Mouse (Mus musculus) thymus, postnatal 0 days (tissue): Measurements from ENCODE around the gene Cntnap4. TPM values are rescaled to one million over a fixed set of nuclear protein-coding genes. Genes with fewer than 3 reads are reported as not detected.

ENCODE experiments used
- DNase-seq: peaks from one replicate; pipeline ENCODE4 v3.0.0-alpha.2; 2015; ENCODE audit warnings: low spot score
- polyA plus RNA-seq: library from polyadenylated mRNA; unstranded; fragments of >200 nt; fragmentation: Nextera tagmentation; extraction: Ambion mirVana; gene quantifications from 2 replicates; pipeline ENCODE4 v1.2.1, GENCODE M21; 2015

Cntnap4 gene
- polyA plus RNA-seq, result 0.26 and 0.31 TPM in 2 replicates

DNA sequence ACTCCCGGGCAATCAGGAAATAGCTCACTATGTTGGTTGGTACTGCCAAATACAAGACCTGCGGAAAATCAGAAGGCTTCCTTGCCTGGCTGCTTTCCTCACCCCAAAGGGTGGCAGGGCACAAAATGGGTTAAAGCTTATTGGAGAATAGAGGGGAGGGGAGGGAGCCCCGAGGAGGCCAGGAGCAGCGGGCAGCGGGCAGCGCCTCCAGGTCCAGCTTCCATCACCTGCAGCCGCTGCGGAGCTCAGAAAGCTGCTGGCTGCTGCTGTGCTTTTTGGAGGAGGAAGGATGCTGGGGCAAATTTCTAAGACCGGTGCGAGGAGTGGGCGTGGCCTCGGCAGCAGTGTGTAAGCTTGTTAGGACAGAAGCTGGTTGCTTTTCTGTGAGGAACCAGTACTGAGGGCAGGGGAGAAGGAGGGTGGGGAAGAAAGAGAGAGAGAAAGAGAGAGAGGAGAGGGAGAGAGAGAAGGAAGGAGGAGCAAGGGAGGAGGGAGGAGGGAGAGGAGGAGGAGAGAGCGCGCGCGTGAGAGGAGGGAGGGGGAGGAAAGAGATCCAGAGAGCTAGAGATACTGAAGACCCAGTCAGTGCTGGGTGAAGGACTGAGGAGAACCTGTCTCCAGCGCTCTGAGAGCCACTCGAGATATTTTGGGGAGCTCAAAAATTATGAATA lies at the start of gene Cntnap4:
Cntnap4 (plus strand) TSS at position 573 of the 671 bp plus-strand sequence.
- DNase-seq, result no peak

GRCm38 (mm10) chr8:112557376-112557775 lies 12.5 kb upstream of the Cntnap4 start:
- DNase-seq, result no peak

DNA sequence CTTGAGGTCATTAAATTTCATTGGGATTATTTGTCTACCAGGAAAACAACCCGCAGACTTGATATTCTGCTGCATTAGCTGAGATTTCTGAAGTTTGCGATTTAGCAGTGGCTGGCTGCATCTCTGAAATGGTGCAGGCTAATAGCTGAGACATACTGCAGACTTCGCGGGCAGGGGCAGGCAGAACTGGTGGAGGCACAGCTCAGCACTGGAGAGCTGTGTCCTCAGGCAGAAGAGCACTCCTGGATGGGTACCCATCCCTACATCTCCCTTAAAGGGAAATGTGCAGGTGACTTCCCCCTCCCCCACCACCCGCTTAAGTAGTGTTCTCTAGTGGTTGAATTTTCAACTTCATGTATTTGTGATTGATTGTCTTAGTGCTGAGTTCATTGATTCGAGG lies 698 bp downstream of the Cntnap4 start:
- DNase-seq, result no peak

DNA sequence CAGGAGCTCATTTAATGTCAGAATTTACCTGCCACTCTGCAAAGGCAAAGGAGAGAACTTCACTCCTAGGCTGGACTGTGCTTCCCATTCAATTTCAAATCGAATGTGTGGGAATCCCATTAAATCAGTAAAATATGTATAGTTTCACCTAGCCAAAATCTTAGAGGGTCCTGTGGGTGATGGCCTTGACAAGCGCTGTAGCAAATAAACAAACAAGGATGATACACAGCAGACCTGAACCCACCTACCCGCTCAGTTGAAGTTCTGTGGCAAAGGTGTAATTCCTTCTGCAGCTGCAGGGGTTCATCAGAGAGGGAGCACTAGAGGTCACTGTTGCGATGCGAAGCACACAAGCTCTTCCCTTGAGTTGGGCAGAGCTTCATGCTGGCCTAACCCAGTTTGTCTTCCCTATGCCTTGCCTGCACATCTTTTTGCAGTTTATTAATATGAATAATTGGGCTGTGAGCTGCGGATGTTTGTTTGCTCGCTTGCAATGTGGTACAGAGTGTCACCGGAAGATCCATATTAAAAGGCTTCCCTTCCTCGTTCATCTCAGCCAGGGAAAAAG lies 1.6 kb downstream of the Cntnap4 start:
- no peak for DNase-seq

DNA sequence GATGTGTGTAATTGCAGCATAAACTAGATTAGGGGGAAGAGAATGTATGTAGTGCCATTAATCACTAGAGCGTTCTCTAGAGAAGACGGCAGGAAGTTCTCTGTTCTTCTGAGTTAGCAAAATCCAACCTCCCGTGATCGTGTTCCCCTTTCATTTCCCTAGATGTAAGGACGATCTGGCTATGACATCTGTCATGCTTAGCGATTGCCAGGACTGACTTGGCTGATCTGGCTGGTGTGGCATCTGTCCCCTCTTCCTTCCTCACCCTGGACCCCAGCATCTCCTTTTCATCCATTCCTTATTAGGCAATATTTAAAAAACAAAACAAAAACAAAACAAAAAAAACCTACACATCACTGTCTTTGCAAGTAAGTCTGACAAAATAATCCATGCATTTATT lies 11.6 kb downstream of the Cntnap4 start:
- DNase-seq, result no peak

DNA sequence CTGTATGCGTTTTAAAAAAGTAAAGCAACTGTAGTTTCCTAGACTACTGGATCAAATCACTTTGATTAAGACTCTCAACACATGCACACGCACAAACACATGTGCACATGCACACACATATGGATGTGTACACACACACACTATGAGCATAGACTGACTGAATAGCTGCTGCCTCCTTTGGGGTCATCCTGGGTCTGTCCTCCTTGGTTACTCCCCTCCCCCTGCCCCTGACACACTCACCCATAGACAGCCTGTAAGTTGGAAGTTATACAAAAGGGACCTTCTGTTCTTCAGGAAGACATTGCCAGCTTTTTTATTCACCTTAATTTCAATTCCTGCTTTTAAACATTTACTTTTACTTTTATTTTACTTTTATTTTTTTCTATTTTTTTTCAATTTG lies 13.6 kb downstream of the Cntnap4 start:
- DNase-seq, result no peak

GRCm38 (mm10) chr8:112588357-112589051 lies 18.7 kb downstream of the Cntnap4 start:
- no peak for DNase-seq

- DNase-seq, result no peak
Observed at GRCm38 (mm10) chr8:112589052-112589389, 19.2 kb downstream of the Cntnap4 start.

GRCm38 (mm10) chr8:112596023-112596776 lies 26.4 kb downstream of the Cntnap4 start:
- no peak for DNase-seq

GRCm38 (mm10) chr8:112599975-112600374 lies 30.1 kb downstream of the Cntnap4 start:
- DNase-seq, result no peak

DNA sequence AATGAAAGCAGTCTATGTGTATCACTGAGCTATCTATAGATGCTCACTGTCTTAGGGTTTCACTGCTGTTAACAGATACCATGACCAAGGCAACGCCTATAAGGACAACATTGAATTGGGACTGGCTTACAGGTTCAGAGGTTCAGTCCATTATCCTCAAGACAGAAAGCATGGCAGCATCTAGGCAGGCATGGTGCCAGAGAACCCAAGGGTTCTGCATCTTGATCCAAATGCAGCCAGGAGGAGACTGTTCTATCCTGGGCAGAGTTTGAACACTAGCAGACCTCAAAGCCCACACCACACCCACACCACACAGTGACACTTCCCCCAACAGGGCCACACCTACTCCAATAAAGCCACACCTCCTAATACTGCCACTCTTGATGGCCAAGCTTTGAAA lies 31.3 kb downstream of the Cntnap4 start:
- no peak for DNase-seq

DNA sequence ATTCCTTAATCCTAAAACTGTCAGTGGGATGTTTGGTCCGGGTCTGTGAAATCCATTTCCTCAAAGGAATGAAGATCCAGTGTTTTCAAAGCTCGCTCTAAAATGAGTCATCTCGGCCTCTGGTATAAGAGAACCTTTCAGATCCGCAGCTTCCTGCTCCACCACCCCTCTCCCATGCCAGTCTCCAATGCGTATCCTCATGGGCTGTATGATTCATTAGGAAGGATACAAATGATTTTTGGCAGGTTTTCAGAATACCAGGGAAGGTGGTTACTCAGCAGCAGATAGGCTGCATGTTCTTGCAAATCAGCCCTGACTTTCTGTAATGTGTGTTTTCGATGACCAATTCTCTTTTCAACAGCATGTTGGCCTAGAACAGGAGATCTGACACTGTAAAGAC lies 40.3 kb downstream of the Cntnap4 start:
- DNase-seq, result no peak

DNA sequence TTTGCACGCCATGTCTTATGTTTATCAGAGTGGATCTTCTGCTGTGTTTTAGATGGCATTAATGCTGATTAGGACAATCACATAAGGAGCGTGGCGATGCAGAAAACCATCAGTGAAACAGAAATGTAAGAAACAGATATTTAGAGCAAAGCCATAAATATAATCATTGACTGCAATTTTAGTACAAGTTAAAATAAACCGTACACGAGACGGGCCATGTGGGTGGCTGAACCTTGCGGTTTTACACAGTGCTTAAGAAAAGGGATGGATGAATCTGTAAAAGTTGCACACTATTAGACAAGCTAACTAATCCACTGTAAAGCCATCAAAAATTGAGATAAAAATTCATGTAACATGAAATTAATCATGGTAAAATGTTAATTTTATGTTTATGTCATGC lies 58.9 kb downstream of the Cntnap4 start:
- DNase-seq, result no peak

DNA sequence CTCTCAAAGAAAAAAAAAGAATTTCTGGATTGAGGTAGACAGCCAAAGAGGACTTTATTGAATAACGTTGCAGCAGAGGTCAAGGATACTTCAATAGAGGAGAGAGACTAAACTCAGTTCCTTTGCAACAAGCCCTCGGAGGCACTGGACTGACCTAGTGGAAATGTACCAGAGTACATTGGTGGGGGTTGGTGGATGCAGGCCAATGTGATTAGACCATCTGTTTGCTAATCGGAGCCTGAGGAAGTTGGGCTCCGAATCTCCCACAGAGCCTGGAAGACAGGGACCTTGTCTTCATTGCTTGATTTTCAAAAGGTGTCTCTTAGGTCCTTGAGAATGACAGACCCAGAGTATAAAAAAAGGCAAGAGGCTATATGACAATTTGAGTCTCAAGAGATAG lies 82.8 kb downstream of the Cntnap4 start:
- no peak for DNase-seq

- DNase-seq, result no peak
Observed at GRCm38 (mm10) chr8:112653276-112653675, 83.4 kb downstream of the Cntnap4 start.

- no peak for DNase-seq
Observed at GRCm38 (mm10) chr8:112653994-112654393, 84.2 kb downstream of the Cntnap4 start.

- no peak for DNase-seq
Observed at GRCm38 (mm10) chr8:112664067-112664466, 94.2 kb downstream of the Cntnap4 start.

DNA sequence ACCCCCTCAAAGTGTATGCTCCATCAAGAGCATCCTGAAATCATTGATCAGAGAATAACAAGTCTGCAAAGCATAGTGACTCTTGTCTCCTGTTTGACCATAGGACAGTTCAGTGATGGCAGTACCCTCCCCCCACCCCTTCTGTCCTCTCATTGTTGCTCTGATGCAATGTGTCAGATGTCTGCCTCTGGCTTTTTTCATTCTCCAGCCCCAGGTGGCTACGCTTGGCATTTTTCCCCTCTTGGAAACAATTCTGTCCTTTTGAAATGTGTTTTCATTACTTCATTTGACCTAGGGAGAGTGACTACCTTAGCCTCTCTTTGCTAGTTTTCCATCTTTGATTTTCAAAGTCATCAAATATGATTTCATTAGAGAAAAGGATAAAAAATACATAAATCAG lies 104.8 kb downstream of the Cntnap4 start:
- DNase-seq, result no peak

DNA sequence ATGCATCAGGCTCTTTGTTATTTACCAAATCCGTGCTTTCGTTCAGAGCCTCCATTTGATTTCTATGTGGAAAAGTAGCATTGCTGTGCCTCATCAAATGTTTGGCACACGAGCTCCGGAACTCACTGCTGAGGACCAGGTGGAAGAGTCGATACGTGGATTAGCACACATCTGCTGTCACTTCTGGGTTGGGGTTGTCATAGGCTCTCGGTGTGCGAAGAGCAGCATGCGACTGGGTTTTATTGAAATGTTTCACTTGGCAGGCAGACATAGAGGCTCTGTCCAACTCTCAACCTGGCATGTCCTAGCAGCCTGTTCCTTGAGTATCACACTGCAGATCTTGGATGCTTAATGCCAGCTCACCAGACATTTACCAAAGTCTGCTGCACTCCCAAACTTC lies 111.9 kb downstream of the Cntnap4 start:
- DNase-seq, result no peak

DNA sequence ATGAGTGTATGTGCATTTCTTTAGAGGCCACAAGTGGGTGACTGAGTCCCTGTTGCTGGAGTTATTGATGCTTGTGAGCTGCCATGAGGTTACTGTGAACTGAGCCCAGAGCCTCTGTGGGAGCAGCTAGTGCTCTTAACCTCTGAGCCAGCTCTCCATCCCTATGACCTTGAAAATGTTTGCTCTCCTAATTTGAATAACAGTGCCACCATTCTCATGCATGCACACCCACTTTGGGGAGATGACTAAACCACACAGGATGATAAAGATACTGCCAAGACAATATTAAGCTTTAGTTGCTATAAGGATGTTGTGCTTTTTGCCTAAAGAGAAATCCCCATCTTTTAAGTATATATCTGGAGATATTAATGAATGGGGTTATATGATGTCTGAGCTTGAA lies 125.9 kb downstream of the Cntnap4 start:
- DNase-seq, result no peak

DNA sequence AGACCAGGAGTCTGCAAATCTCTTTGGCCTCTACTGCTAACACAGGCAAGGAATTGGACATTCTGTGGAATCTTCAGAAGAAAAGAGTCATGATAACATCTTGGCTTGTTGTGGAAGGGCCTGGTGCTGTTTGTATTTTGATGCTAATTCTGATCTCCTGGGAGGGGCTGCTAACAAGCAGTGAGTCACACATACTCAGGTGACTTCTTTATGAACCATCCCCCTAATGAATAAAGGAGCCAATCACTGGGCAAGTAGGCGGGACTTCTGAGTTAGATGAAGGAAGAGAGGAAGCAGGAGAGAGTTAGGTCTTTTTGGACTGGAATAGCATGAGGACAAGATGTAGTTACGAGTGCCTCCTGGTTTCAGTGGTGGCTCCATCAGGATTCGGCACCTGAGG lies 128.3 kb downstream of the Cntnap4 start:
- no peak for DNase-seq

DNA sequence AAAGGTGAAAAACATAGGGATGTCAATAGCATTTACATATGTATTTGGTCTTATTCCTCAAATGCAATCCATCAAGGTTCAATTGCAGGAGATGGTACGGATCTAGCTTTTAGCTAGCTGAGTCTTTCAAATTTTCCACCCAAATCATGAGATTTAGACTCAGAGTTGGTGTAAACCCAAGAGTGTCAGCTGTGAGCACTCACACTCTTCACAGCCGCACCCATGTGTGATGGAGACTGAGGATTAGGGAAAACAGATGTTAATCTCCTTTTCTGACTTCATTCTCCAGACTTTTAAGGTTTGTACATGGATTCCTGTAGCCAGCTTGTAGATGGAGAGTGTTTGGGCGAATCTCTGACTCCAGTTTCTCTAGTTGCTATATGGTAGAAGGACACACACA lies 147.1 kb downstream of the Cntnap4 start:
- DNase-seq, result no peak
